ENCODE assay signal across 11 mouse cellular contexts in the genomic region with DNA sequence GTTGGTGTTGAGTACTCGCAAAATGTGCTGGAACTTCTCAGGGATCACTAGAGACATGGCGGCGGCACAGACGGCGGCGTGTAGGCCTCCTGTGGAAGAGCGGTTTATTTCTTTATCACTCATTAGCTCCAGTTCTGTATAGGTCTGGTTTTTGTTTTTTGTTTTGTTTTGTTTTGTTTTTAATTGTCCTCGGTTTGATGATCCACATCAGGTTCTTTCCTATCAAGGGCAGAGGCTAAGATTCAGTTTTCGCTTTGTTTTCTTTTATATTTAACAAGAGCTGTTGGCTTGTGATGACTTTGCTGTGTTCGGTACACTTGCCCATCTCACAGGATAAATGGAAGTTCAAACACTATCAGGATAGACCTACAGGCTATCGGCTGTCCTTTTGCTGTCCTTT. TPM values are rescaled to one million over a fixed set of nuclear protein-coding genes. Genes with fewer than 3 reads are reported as not detected.
DNase-seq lines count a peak whose midpoint lies in the region; ATAC-seq and TF ChIP-seq lines count a peak whose summit lies in the region.
"Had no signal": no experiment of that assay in that cellular context is flagged by ENCODE, and none has a peak within 500 bp of the region (broad histone marks: within the 10 kb centered on the region; RNA-seq: fewer than 3 reads in every experiment).

A gene (minus strand): TSS at position 101 of the 400 bp plus-strand sequence.

- H3K27ac ChIP-seq in left cerebral cortex, adult 2 months, result no peak within 1 kb of the TSS
- H3K27ac ChIP-seq in bone marrow, adult 2 months (ENCODE audit: control insufficient read depth, insufficient read depth, low read depth, low read length, poor library complexity), result no peak within 1 kb of the TSS
- H3K27ac ChIP-seq in midbrain, embryonic 11.5 days (ENCODE audit: low read depth, low read length), result no peak within 1 kb of the TSS
- H3K27ac ChIP-seq: heart, embryonic 15.5 days; liver, embryonic 15.5 days had no signal

- peaks cover 2% of the 10 kb centered on the region for H3K4me1 ChIP-seq in bone marrow, adult 2 months (ENCODE audit: control insufficient read depth, insufficient read depth, low read length)
- H3K4me1 ChIP-seq in midbrain, embryonic 11.5 days (ENCODE audit: control insufficient read depth, insufficient read depth, low read length), result no peaks in the 10 kb centered on the region; the same call in 1 of the 2 replicates

- intact Hi-C loops in left cerebral cortex, adult 2 months (cut with DNase I), result no loop called here

- no peaks in the 10 kb centered on the region for H3K27me3 ChIP-seq in midbrain, embryonic 11.5 days (ENCODE audit: control insufficient read depth, insufficient read depth, low read length)
- H3K27me3 ChIP-seq: heart, embryonic 15.5 days; liver, embryonic 15.5 days had no signal

- no peak within 1 kb of the TSS for H3K4me3 ChIP-seq in left cerebral cortex, adult 2 months
- H3K4me3 ChIP-seq in bone marrow, adult 2 months (replicated peaks; ENCODE audit: control insufficient read depth, low read depth, low read length), result no peak within 1 kb of the TSS
- H3K4me3 ChIP-seq in midbrain, embryonic 11.5 days (ENCODE audit: low read depth, low read length), result no peak within 1 kb of the TSS
- H3K4me3 ChIP-seq: heart, embryonic 15.5 days; liver, embryonic 15.5 days had no signal

- WGBS in bone marrow, adult 2 months, result 93% methylated on average over 11 of the region's 11 CpGs
- 95% methylated on average over 10 of the region's 11 CpGs for WGBS in midbrain, embryonic 11.5 days

- no peak within 1 kb of the TSS for H3K4me2 ChIP-seq in midbrain, embryonic 11.5 days
- H3K4me2 ChIP-seq: heart, embryonic 15.5 days; liver, embryonic 15.5 days had no signal

- ATAC-seq in monocyte, adult 5-6 weeks (replicated peaks; ENCODE audit: insufficient number of reproducible peaks, low FRiP score, low TSS enrichment, poor library complexity, severe bottlenecking), result no peak
- ATAC-seq in midbrain, embryonic 11.5 days (ENCODE audit: low FRiP score), result no peak

- H3K36me3 ChIP-seq in midbrain, embryonic 11.5 days (ENCODE audit: control insufficient read depth, insufficient read depth, low read length), result no peaks in the 10 kb centered on the region
- H3K36me3 ChIP-seq: heart, embryonic 15.5 days; liver, embryonic 15.5 days had no signal

- H3K9ac ChIP-seq in midbrain, embryonic 11.5 days (ENCODE audit: low read length), result no peak within 1 kb of the TSS
- H3K9ac ChIP-seq: heart, embryonic 15.5 days; liver, embryonic 15.5 days had no signal

- no peak for TF ChIP-seq POLR2A in bone marrow, adult 2 months (IDR thresholded peaks at IDR 0.05; ENCODE audit: borderline replicate concordance, control insufficient read depth, low read depth, low read length)

- H3K9me3 ChIP-seq in midbrain, embryonic 11.5 days (ENCODE audit: control insufficient read depth, low read length), result no peaks in the 10 kb centered on the region
- H3K9me3 ChIP-seq: heart, embryonic 15.5 days; liver, embryonic 15.5 days had no signal

- TF ChIP-seq CTCF in left cerebral cortex, adult 2 months (IDR thresholded peaks at IDR 0.05), result no peak
- TF ChIP-seq CTCF in bone marrow, adult 2 months (IDR thresholded peaks at IDR 0.05; ENCODE audit: control insufficient read depth, insufficient read depth, low read length), result no peak

- DNase-seq in left cerebral cortex, adult 2 months (ENCODE audit: extremely low spot score in 1 of 2, low spot score in 2 of 2), result no peak
- DNase-seq in left cerebral cortex, adult 11 months (ENCODE audit: low spot score), result no peak
- DNase-seq in heart, postnatal 4 days, result no peak
- no peak for DNase-seq in midbrain, embryonic 11.5 days (ENCODE audit: low spot score, missing footprints)
- DNase-seq in kidney, adult 11 months, result no peak
- no peak for DNase-seq in thymus, postnatal 4 days
- DNase-seq: midbrain, embryonic 14.5 days had no signal

RNA-seq across cellular contexts. Expression of the gene that starts here (rescaled TPM):
- 10 to 100 TPM; 72.1 to 82.4 TPM for total RNA-seq in left cerebral cortex, adult 2 months (2021)
- polyA plus RNA-seq in bone marrow, adult 2 months (2011; ENCODE audit: insufficient read depth, insufficient read length, low replicate concordance, missing spikeins), result 6.5 and 33.2 TPM in 2 replicates
- total RNA-seq in heart, postnatal 4 days (2021), result 100 to 1,000 TPM; 169 to 186 TPM
- total RNA-seq in monocyte, adult 5-6 weeks (2017), result 5.4 to 13.1 TPM (median 10.0 TPM) in 3 replicates
- 4.1 TPM in 1 of 2 replicates, not detected in the other for polyA plus RNA-seq in midbrain, embryonic 11.5 days (2014; fragmentation: Nextera tagmentation; extraction: Ambion mirVana)
- polyA plus RNA-seq: midbrain, embryonic 14.5 days had no signal
